ENCODE assay signal across 8 mouse cellular contexts in the genomic region with DNA sequence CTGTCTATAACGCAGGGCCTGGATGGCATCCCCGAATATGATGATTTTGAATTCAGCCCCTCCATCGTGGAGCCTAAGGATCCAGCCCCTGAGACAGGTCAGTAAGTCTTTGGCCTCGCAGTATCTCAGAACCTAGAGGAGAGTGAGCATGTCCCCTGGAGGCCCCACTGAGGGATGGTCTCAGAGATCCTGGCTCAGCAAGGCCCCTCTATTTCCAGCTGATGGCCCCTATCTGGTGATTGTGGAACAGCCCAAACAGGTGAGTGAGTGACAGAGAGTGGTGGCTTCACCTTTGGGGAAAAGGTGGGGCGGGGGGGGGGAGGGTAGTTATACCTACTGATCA. TPM values are rescaled to one million over a fixed set of nuclear protein-coding genes. Genes with fewer than 3 reads are reported as not detected.
DNase-seq lines count a peak whose midpoint lies in the region; ATAC-seq and TF ChIP-seq lines count a peak whose summit lies in the region.

No protein-coding gene starts in this region.

- H3K9me3 ChIP-seq in kidney, embryonic 14.5 days (ENCODE audit: control insufficient read depth, low read length): no peaks in the 10 kb centered on the region
- H3K9me3 ChIP-seq in MEL (replicated peaks; ENCODE audit: insufficient read depth, low read length): no peaks in the 10 kb centered on the region
- no peaks in the 10 kb centered on the region for H3K9me3 ChIP-seq in heart, postnatal 0 days (replicated peaks; ENCODE audit: control insufficient read depth, low read length)

- peaks cover 10% of the 10 kb centered on the region for H3K36me3 ChIP-seq in kidney, embryonic 14.5 days (ENCODE audit: control insufficient read depth, insufficient read depth, low read length)
- H3K36me3 ChIP-seq in MEL (ENCODE audit: control insufficient read depth in 1 of 2, insufficient read depth in 2 of 2, low read length in 2 of 2) (peaks cover 0 to 14% of the 10 kb centered on the region in 2 experiments; a peak in 2 of 4 replicates), macrophage (ENCODE audit: inconsistent target) (peaks cover 39% of the 10 kb centered on the region)
- peaks cover 33% of the 10 kb centered on the region for H3K36me3 ChIP-seq in heart, postnatal 0 days (replicated peaks; ENCODE audit: control insufficient read depth, insufficient read depth, low read length)

- H3K27me3 ChIP-seq in kidney, embryonic 14.5 days (ENCODE audit: control insufficient read depth, insufficient read depth, low read length): peaks cover 10% of the 10 kb centered on the region; the same call in 1 of the 2 replicates
- no peaks in the 10 kb centered on the region for H3K27me3 ChIP-seq in MEL (ENCODE audit: control insufficient read depth in 1 of 2, insufficient read depth in 2 of 2, low read length in 2 of 2)
- H3K27me3 ChIP-seq in heart, postnatal 0 days (ENCODE audit: control insufficient read depth, insufficient read depth, low read length): no peaks in the 10 kb centered on the region

- no peak for TF ChIP-seq RAD21 in MEL (IDR thresholded peaks at IDR 0.05; ENCODE audit: low read depth, low read length)

- TF ChIP-seq CTCF in MEL (IDR thresholded peaks at IDR 0.05 in 2 of 3, conservative IDR thresholded peaks at IDR 0.05 in 1 of 3; ENCODE audit: control insufficient read depth in 1 of 3, insufficient read depth in 1 of 3, low read depth in 2 of 3, low read length in 3 of 3, poor library complexity in 1 of 3, severe bottlenecking in 1 of 3): no peak
- no peak for TF ChIP-seq CTCF in heart, postnatal 0 days (IDR thresholded peaks at IDR 0.05; ENCODE audit: low read depth)

- TF ChIP-seq EP300 in MEL (IDR thresholded peaks at IDR 0.05; ENCODE audit: low read depth in 1 of 2, low read length in 2 of 2): no peak
- no peak for TF ChIP-seq EP300 in heart, postnatal 0 days (IDR thresholded peaks at IDR 0.05; ENCODE audit: low read depth)

- DNase-seq in kidney, adult 9 months: no peak
- no peak for DNase-seq in MEL (ENCODE audit: low read depth, low spot score)
- no peak for DNase-seq in heart, postnatal 0 days (ENCODE audit: low spot score)
- no peak for DNase-seq in urinary bladder, postnatal 10 days (ENCODE audit: low spot score)

- H3K4me2 ChIP-seq in kidney, embryonic 14.5 days (replicated peaks; ENCODE audit: low read depth, low read length): peak overlapping the region; percentile 98
- H3K4me2 ChIP-seq in heart, postnatal 0 days (ENCODE audit: low read depth, low read length): peak overlapping the region; percentile 94

- H3K9ac ChIP-seq in kidney, embryonic 14.5 days (ENCODE audit: low read depth, low read length): peak overlapping the region; percentile 63; the same call in 1 of the 2 replicates
- H3K9ac ChIP-seq in MEL (ENCODE audit: control insufficient read depth, low read depth, low read length, poor library complexity, severe bottlenecking): peak overlapping the region; percentile 92
- H3K9ac ChIP-seq in heart, postnatal 0 days (replicated peaks; ENCODE audit: low read depth, low read length): peak overlapping the region; percentile 53; the same call in 1 of the 2 replicates

- no peak for TF ChIP-seq POLR2A in MEL (IDR thresholded peaks at IDR 0.05; ENCODE audit: control insufficient read depth in 1 of 2, insufficient read depth in 1 of 2, low read depth in 1 of 2, low read length in 2 of 2, poor library complexity in 1 of 2)

- peak overlapping the region; percentile 73 for H3K4me3 ChIP-seq in kidney, embryonic 14.5 days (ENCODE audit: low read length)
- H3K4me3 ChIP-seq in MEL (ENCODE audit: control insufficient read depth in 1 of 2, insufficient read depth in 1 of 2, low read depth in 2 of 2, low read length in 2 of 2) (peak overlapping the region; percentile 77 to 82), macrophage (ENCODE audit: inconsistent target) (peak overlapping the region; percentile 99)
- peak overlapping the region; percentile 76 for H3K4me3 ChIP-seq in heart, postnatal 0 days (ENCODE audit: low read depth, low read length)

- ATAC-seq in kidney, embryonic 14.5 days (ENCODE audit: low FRiP score, low TSS enrichment): no peak
- ATAC-seq in heart, postnatal 0 days (ENCODE audit: insufficient read depth, low read depth): no peak
- ATAC-seq in erythroid progenitor cell, adult 5-6 weeks (replicated peaks; ENCODE audit: low FRiP score, poor library complexity, severe bottlenecking): no peak
- ATAC-seq in frontal cortex, adult (ENCODE audit: low TSS enrichment): no peak

- H3K27ac ChIP-seq in kidney, embryonic 14.5 days (ENCODE audit: low read depth, low read length): no peak overlapping the region
- H3K27ac ChIP-seq in MEL (ENCODE audit: control insufficient read depth, low read depth, low read length): peak overlapping the region; percentile 70
- H3K27ac ChIP-seq in heart, postnatal 0 days (ENCODE audit: low read depth): 0 out of 2 replicates have a peak overlapping the region, but pooled peaks have one; percentile 81
- H3K27ac ChIP-seq in macrophage: 0 out of 2 replicates have a peak overlapping the region, but pooled peaks have one; percentile 71

- 55% methylated on average over 5 of the region's 5 CpGs for WGBS in kidney, embryonic 14.5 days
- WGBS in heart, postnatal 0 days: 53% methylated on average over 5 of the region's 5 CpGs
- WGBS in macrophage (ENCODE audit: missing documents): 57% methylated on average over 4 of the region's 5 CpGs

- H3K4me1 ChIP-seq in kidney, embryonic 14.5 days (ENCODE audit: control insufficient read depth, insufficient read depth, low read length): peaks cover 14% of the 10 kb centered on the region
- peaks cover 6 to 20% of the 10 kb centered on the region in 2 experiments for H3K4me1 ChIP-seq in MEL (ENCODE audit: control insufficient read depth in 1 of 2, insufficient read depth in 2 of 2, low read length in 2 of 2)
- H3K4me1 ChIP-seq in heart, postnatal 0 days (ENCODE audit: control insufficient read depth, insufficient read depth): peaks cover 6% of the 10 kb centered on the region; the same call in 1 of the 2 replicates

- H3K79me2 ChIP-seq in MEL (ENCODE audit: control insufficient read depth, insufficient read depth, low read length, poor library complexity) (peaks cover 3% of the 10 kb centered on the region; the same call in 1 of the 2 replicates), macrophage (ENCODE audit: inconsistent target) (no peaks in the 10 kb centered on the region; the same call in 1 of the 2 replicates)

RNA-seq across cellular contexts. Expression of gene Nfkb2, which starts 2.1 kb away (rescaled TPM):
- 6.3 and 8.9 TPM in 2 replicates for polyA plus RNA-seq in kidney, embryonic 14.5 days (2014; fragmentation: Nextera tagmentation; extraction: Ambion mirVana)
- 25.3 and 27.2 TPM in 2 replicates for total RNA-seq in MEL (2012; rRNA removed)
- 10 to 100 TPM in 1 of 2 experiments, not detected in 1; 43.0 TPM for polyA plus RNA-seq in MEL (2012; ENCODE audit: insufficient read depth in 1 of 2, insufficient read length in 2 of 2, low read depth in 1 of 2, low replicate concordance in 2 of 2, missing spikeins in 1 of 2)
- 26.9 and 28.8 TPM in 2 replicates for total RNA-seq in heart, postnatal 0 days (2014; rRNA removed; ENCODE audit: low replicate concordance)
- 6.6 and 7.2 TPM in 2 replicates for polyA plus RNA-seq in heart, postnatal 0 days (2015; fragmentation: Nextera tagmentation; extraction: Ambion mirVana)
- total RNA-seq in macrophage (2018; cell fraction: chromatin; rRNA removed): 1,000 to 10,000 TPM in 1 of 26 experiments, 100 to 1,000 TPM in 21, 10 to 100 TPM in 4; 52.3 to 1,709 (median 307) TPM
- total RNA-seq in macrophage (2018; cell fraction: cytosol; rRNA removed): 100 to 1,000 TPM in 8 of 26 experiments, 10 to 100 TPM in 18; 39.4 to 360 (median 81.1) TPM
- total RNA-seq in macrophage (2018; cell fraction: nucleus; rRNA removed): 100 to 1,000 TPM in 19 of 26 experiments, 10 to 100 TPM in 7; 38.4 to 684 (median 218) TPM
- polyA plus RNA-seq in macrophage (2018): 22.0 to 49.3 TPM (median 32.3 TPM) in 3 replicates
- total RNA-seq in erythroid progenitor cell, adult 5-6 weeks (2015; ENCODE audit: low replicate concordance): 1.1 and 1.7 TPM in 2 replicates
- total RNA-seq in erythroid progenitor cell, adult 5-6 weeks (2017; ENCODE audit: low replicate concordance): 1.2 and 1.9 TPM in 2 replicates

RNA-seq across cellular contexts. Expression of gene Psd, which starts 20.7 kb away (rescaled TPM):
- polyA plus RNA-seq in kidney, embryonic 14.5 days (2014; fragmentation: Nextera tagmentation; extraction: Ambion mirVana): 1.7 and 1.8 TPM in 2 replicates
- 1.9 and 4.5 TPM in 2 replicates for total RNA-seq in MEL (2012; rRNA removed)
- 10 to 100 TPM in 1 of 2 experiments, not detected in 1; 17.2 TPM for polyA plus RNA-seq in MEL (2012; ENCODE audit: insufficient read depth in 1 of 2, insufficient read length in 2 of 2, low read depth in 1 of 2, low replicate concordance in 2 of 2, missing spikeins in 1 of 2)
- total RNA-seq in heart, postnatal 0 days (2014; rRNA removed; ENCODE audit: low replicate concordance): 0.97 and 13.4 TPM in 2 replicates
- 1.7 and 2.2 TPM in 2 replicates for polyA plus RNA-seq in heart, postnatal 0 days (2015; fragmentation: Nextera tagmentation; extraction: Ambion mirVana)
- total RNA-seq in macrophage (2018; cell fraction: chromatin; rRNA removed): 1 to 10 TPM in 16 of 26 experiments, under 1 TPM in 10; 0.41 to 3.9 (median 1.1) TPM
- under 1 TPM in 18 of 26 experiments, not detected in 8; 0.03 to 0.62 (median 0.11) TPM for total RNA-seq in macrophage (2018; cell fraction: cytosol; rRNA removed)
- 1 to 10 TPM in 10 of 26 experiments, under 1 TPM in 12, not detected in 4; 0.28 to 2.7 (median 0.93) TPM for total RNA-seq in macrophage (2018; cell fraction: nucleus; rRNA removed)
- polyA plus RNA-seq in macrophage (2018): 0.13 to 0.33 TPM in 2 of 3 replicates, not detected in the other
- not detected in 2 replicates for total RNA-seq in erythroid progenitor cell, adult 5-6 weeks (2015; ENCODE audit: low replicate concordance)
- total RNA-seq in erythroid progenitor cell, adult 5-6 weeks (2017; ENCODE audit: low replicate concordance): 2.8 TPM in 1 of 2 replicates, not detected in the other

RNA-seq across cellular contexts. Expression of gene Fbxl15, which starts 21.7 kb away (rescaled TPM):
- polyA plus RNA-seq in kidney, embryonic 14.5 days (2014; fragmentation: Nextera tagmentation; extraction: Ambion mirVana): 14.2 and 18.2 TPM in 2 replicates
- 12.1 and 12.7 TPM in 2 replicates for total RNA-seq in MEL (2012; rRNA removed)
- polyA plus RNA-seq in MEL (2012; ENCODE audit: insufficient read depth in 1 of 2, insufficient read length in 2 of 2, low read depth in 1 of 2, low replicate concordance in 2 of 2, missing spikeins in 1 of 2) (10 to 100 TPM in 1 of 2 experiments, not detected in 1; 13.2 TPM), macrophage (2018) (1.1 to 6.6 TPM (median 6.4 TPM) in 3 replicates)
- total RNA-seq in heart, postnatal 0 days (2014; rRNA removed; ENCODE audit: low replicate concordance): 10.4 and 13.3 TPM in 2 replicates
- polyA plus RNA-seq in heart, postnatal 0 days (2015; fragmentation: Nextera tagmentation; extraction: Ambion mirVana): 11.5 and 12.2 TPM in 2 replicates
- total RNA-seq in macrophage (2018; cell fraction: chromatin; rRNA removed): 1 to 10 TPM in 25 of 26 experiments, under 1 TPM in 1; 0.69 to 7.2 (median 3.3) TPM
- total RNA-seq in macrophage (2018; cell fraction: cytosol; rRNA removed): 1 to 10 TPM; 4.4 to 9.7 (median 6.5) TPM
- total RNA-seq in macrophage (2018; cell fraction: nucleus; rRNA removed): 1 to 10 TPM; 1.3 to 8.8 (median 4.4) TPM
- total RNA-seq in erythroid progenitor cell, adult 5-6 weeks (2015; ENCODE audit: low replicate concordance): not detected in 2 replicates
- 2.2 TPM in 1 of 2 replicates, not detected in the other for total RNA-seq in erythroid progenitor cell, adult 5-6 weeks (2017; ENCODE audit: low replicate concordance)

RNA-seq across cellular contexts. Expression of gene Cuedc2, which starts 32.3 kb away (rescaled TPM):
- polyA plus RNA-seq in kidney, embryonic 14.5 days (2014; fragmentation: Nextera tagmentation; extraction: Ambion mirVana): 164 and 165 TPM in 2 replicates
- total RNA-seq in MEL (2012; rRNA removed): 270 and 302 TPM in 2 replicates
- polyA plus RNA-seq in MEL (2012; ENCODE audit: insufficient read depth in 1 of 2, insufficient read length in 2 of 2, low read depth in 1 of 2, low replicate concordance in 2 of 2, missing spikeins in 1 of 2) (100 to 1,000 TPM; 251 to 297 TPM), macrophage (2018) (107 to 134 TPM (median 122 TPM) in 3 replicates)
- total RNA-seq in heart, postnatal 0 days (2014; rRNA removed; ENCODE audit: low replicate concordance): 91.7 and 114 TPM in 2 replicates
- 129 and 136 TPM in 2 replicates for polyA plus RNA-seq in heart, postnatal 0 days (2015; fragmentation: Nextera tagmentation; extraction: Ambion mirVana)
- total RNA-seq in macrophage (2018; cell fraction: chromatin; rRNA removed): 100 to 1,000 TPM in 4 of 26 experiments, 10 to 100 TPM in 22; 19.6 to 148 (median 75.5) TPM
- 100 to 1,000 TPM in 19 of 26 experiments, 10 to 100 TPM in 7; 86.3 to 159 (median 111) TPM for total RNA-seq in macrophage (2018; cell fraction: cytosol; rRNA removed)
- total RNA-seq in macrophage (2018; cell fraction: nucleus; rRNA removed): 100 to 1,000 TPM in 5 of 26 experiments, 10 to 100 TPM in 21; 42.6 to 129 (median 72.4) TPM
- total RNA-seq in erythroid progenitor cell, adult 5-6 weeks (2015; ENCODE audit: low replicate concordance): 8.4 and 16.2 TPM in 2 replicates
- 42.4 and 50.7 TPM in 2 replicates for total RNA-seq in erythroid progenitor cell, adult 5-6 weeks (2017; ENCODE audit: low replicate concordance)

RNA-seq across cellular contexts. Expression of gene Mfsd13a, which starts 34.7 kb away (rescaled TPM):
- 7.9 and 10.8 TPM in 2 replicates for polyA plus RNA-seq in kidney, embryonic 14.5 days (2014; fragmentation: Nextera tagmentation; extraction: Ambion mirVana)
- total RNA-seq in MEL (2012; rRNA removed): 4.7 and 5.5 TPM in 2 replicates
- 10 to 100 TPM in 1 of 2 experiments, not detected in 1; 45.9 TPM for polyA plus RNA-seq in MEL (2012; ENCODE audit: insufficient read depth in 1 of 2, insufficient read length in 2 of 2, low read depth in 1 of 2, low replicate concordance in 2 of 2, missing spikeins in 1 of 2)
- 5.2 and 21.8 TPM in 2 replicates for total RNA-seq in heart, postnatal 0 days (2014; rRNA removed; ENCODE audit: low replicate concordance)
- 3.2 and 3.7 TPM in 2 replicates for polyA plus RNA-seq in heart, postnatal 0 days (2015; fragmentation: Nextera tagmentation; extraction: Ambion mirVana)
- 10 to 100 TPM in 9 of 26 experiments, 1 to 10 TPM in 17; 3.6 to 15.7 (median 8.5) TPM for total RNA-seq in macrophage (2018; cell fraction: chromatin; rRNA removed)
- 10 to 100 TPM; 15.4 to 33.3 (median 24.1) TPM for total RNA-seq in macrophage (2018; cell fraction: cytosol; rRNA removed)
- 10 to 100 TPM in 24 of 26 experiments, 1 to 10 TPM in 2; 9.4 to 52.4 (median 17.7) TPM for total RNA-seq in macrophage (2018; cell fraction: nucleus; rRNA removed)
- 15.2 to 23.8 TPM (median 20.1 TPM) in 3 replicates for polyA plus RNA-seq in macrophage (2018)
- total RNA-seq in erythroid progenitor cell, adult 5-6 weeks (2015; ENCODE audit: low replicate concordance): 4.6 and 6.1 TPM in 2 replicates
- total RNA-seq in erythroid progenitor cell, adult 5-6 weeks (2017; ENCODE audit: low replicate concordance): 1.4 and 6.2 TPM in 2 replicates
